ENCODE assay signal across 12 mouse cellular contexts in genomic region chr12:5210786-5211185, GRCm38 (mm10).
DNase-seq lines count a peak whose midpoint lies in the region; ATAC-seq lines count a peak whose summit lies in the region.
"Had no signal": no experiment of that assay in that cellular context is flagged by ENCODE, and none has a peak within 500 bp of the region (broad histone marks: within the 10 kb centered on the region; RNA-seq: fewer than 3 reads in every experiment).

No protein-coding gene starts in this region.

- ATAC-seq in hindbrain, embryonic 14.5 days (ENCODE audit: low FRiP score), result no peak
- ATAC-seq in kidney, embryonic 16.5 days (ENCODE audit: low FRiP score, low TSS enrichment), result no peak

- no peak overlapping the region for H3K9ac ChIP-seq in hindbrain, embryonic 14.5 days
- no peak overlapping the region for H3K9ac ChIP-seq in kidney, embryonic 16.5 days (replicated peaks; ENCODE audit: low read length)
- H3K9ac ChIP-seq: embryonic facial prominence, embryonic 15.5 days; lung, embryonic 15.5 days had no signal

- peak; percentile 22 for DNase-seq in hindbrain, embryonic 10.5 days (ENCODE audit: low spot score)
- DNase-seq in hindbrain, embryonic 14.5 days (ENCODE audit: low spot score), result no peak
- DNase-seq in frontal cortex, postnatal 36 days (ENCODE audit: low spot score in 2 of 2), result peak; percentile 79 to 83
- peak; percentile 77 to 83 for DNase-seq in left cerebral cortex, postnatal 14 days (ENCODE audit: low spot score in 2 of 2)
- peak; percentile 74 for DNase-seq in right cerebral cortex, postnatal 25 days
- DNase-seq in cerebellum, postnatal 4 days (ENCODE audit: low spot score in 2 of 2), result no peak
- no peak for DNase-seq in urinary bladder, adult 2 months (ENCODE audit: low spot score)
- DNase-seq: gastrocnemius, postnatal 25 days; kidney, adult 9 months had no signal

- H3K4me3 ChIP-seq in hindbrain, embryonic 10.5 days, result no peak overlapping the region
- no peak overlapping the region for H3K4me3 ChIP-seq in hindbrain, embryonic 14.5 days (replicated peaks; ENCODE audit: low read length)
- no peak overlapping the region for H3K4me3 ChIP-seq in kidney, embryonic 16.5 days (ENCODE audit: low read length)
- H3K4me3 ChIP-seq: embryonic facial prominence, embryonic 15.5 days; lung, embryonic 15.5 days had no signal

- no peaks in the 10 kb centered on the region for H3K9me3 ChIP-seq in hindbrain, embryonic 10.5 days
- no peaks in the 10 kb centered on the region for H3K9me3 ChIP-seq in hindbrain, embryonic 14.5 days (ENCODE audit: control insufficient read depth, low read length)
- no peaks in the 10 kb centered on the region for H3K9me3 ChIP-seq in kidney, embryonic 16.5 days (ENCODE audit: low read length)
- H3K9me3 ChIP-seq: embryonic facial prominence, embryonic 15.5 days; lung, embryonic 15.5 days had no signal

- no peaks in the 10 kb centered on the region for H3K36me3 ChIP-seq in hindbrain, embryonic 10.5 days
- H3K36me3 ChIP-seq in hindbrain, embryonic 14.5 days (replicated peaks; ENCODE audit: control insufficient read depth, insufficient read depth), result 0 out of 2 replicates have a peak, but pooled peaks cover 3% of the 10 kb centered on the region
- no peaks in the 10 kb centered on the region for H3K36me3 ChIP-seq in kidney, embryonic 16.5 days (ENCODE audit: insufficient read depth, low read length)
- H3K36me3 ChIP-seq: embryonic facial prominence, embryonic 15.5 days; lung, embryonic 15.5 days had no signal

- peak overlapping the region; percentile 50 for H3K27ac ChIP-seq in hindbrain, embryonic 10.5 days
- H3K27ac ChIP-seq in hindbrain, embryonic 14.5 days, result no peak overlapping the region
- H3K27ac ChIP-seq in kidney, embryonic 16.5 days (ENCODE audit: low read length), result no peak overlapping the region
- H3K27ac ChIP-seq: embryonic facial prominence, embryonic 15.5 days; lung, embryonic 15.5 days had no signal

- intact Hi-C loops in left cerebral cortex, postnatal 14 days (cut with DNase I), result no loop called here

- H3K27me3 ChIP-seq in hindbrain, embryonic 10.5 days (ENCODE audit: insufficient read depth, poor library complexity, severe bottlenecking), result no peaks in the 10 kb centered on the region
- no peaks in the 10 kb centered on the region for H3K27me3 ChIP-seq in hindbrain, embryonic 14.5 days (ENCODE audit: control insufficient read depth, insufficient read depth, low read length)
- H3K27me3 ChIP-seq in kidney, embryonic 16.5 days (ENCODE audit: insufficient read depth, low read length), result no peaks in the 10 kb centered on the region
- H3K27me3 ChIP-seq: embryonic facial prominence, embryonic 15.5 days; lung, embryonic 15.5 days had no signal

- H3K4me2 ChIP-seq in hindbrain, embryonic 14.5 days (replicated peaks), result no peak overlapping the region
- H3K4me2 ChIP-seq in kidney, embryonic 16.5 days (replicated peaks; ENCODE audit: low read depth, low read length), result no peak overlapping the region
- H3K4me2 ChIP-seq: embryonic facial prominence, embryonic 15.5 days; lung, embryonic 15.5 days had no signal

- H3K4me1 ChIP-seq in hindbrain, embryonic 10.5 days (replicated peaks), result peaks cover 72% of the 10 kb centered on the region
- H3K4me1 ChIP-seq in hindbrain, embryonic 14.5 days (replicated peaks; ENCODE audit: control insufficient read depth, insufficient read depth, low read length), result peaks cover 36% of the 10 kb centered on the region
- peaks cover 13% of the 10 kb centered on the region for H3K4me1 ChIP-seq in kidney, embryonic 16.5 days (ENCODE audit: insufficient read depth, low read length)

- 48% methylated on average over 9 of the region's 9 CpGs for WGBS in hindbrain, embryonic 10.5 days
- 27% methylated on average over 9 of the region's 9 CpGs for WGBS in hindbrain, embryonic 14.5 days
- WGBS in kidney, embryonic 16.5 days, result 66% methylated on average over 9 of the region's 9 CpGs

Comparison
In these comparisons a context has a peak if more than half of its experiments do, and no peak if none do; other contexts are left out.
1. DNase-seq: peak in hindbrain, embryonic 10.5 days (single experiment), frontal cortex, postnatal 36 days (2 of 2), left cerebral cortex, postnatal 14 days (2 of 2) and right cerebral cortex, postnatal 25 days (single experiment); none in hindbrain, embryonic 14.5 days (single experiment), cerebellum, postnatal 4 days (0 of 2) and urinary bladder, adult 2 months (single experiment).